Mouse (Mus musculus): ENCODE measurements around the gene Cntrl.
A peak's percentile ranks its signal among the peaks of the same experiment; 100 is the strongest.

Cntrl gene

DNA sequence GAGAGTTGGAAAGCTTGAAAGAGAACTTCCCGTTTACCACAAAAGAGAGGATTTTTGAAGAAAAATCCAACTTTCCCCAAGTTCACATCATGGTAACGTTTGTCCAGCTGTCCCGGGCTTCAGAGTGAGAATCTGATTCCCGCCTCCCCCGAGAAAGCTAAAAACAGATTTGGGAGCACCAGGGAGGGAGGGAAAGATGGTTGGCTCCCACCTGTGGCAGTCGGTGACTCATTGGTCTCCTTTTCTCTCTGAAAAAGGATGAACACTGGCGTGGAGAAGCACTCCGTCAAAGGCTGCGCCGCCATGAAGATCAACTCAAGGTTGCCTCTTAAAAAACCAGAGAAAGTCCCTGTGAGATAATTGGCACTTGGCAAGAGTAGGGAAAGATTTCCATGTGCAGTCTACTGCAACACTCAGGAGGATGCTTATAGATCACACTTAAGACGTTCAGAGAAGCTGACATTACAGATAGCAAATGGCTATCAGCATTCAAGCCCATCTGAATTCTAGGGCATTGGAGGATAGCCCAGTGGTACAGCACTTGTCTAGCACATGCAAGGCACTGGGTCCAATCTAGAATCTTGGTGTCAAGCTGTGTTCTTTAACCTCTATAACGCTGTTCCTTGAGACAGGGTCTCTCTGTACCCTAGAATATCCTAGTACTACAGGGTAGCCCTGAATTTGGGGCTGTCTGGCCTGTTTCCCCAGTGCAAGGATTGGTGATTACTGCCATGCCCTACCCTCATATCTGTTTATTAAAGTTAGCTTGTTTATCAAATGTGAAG is 66.2 kb downstream of the Cntrl start:
- no peak for DNase-seq

DNA sequence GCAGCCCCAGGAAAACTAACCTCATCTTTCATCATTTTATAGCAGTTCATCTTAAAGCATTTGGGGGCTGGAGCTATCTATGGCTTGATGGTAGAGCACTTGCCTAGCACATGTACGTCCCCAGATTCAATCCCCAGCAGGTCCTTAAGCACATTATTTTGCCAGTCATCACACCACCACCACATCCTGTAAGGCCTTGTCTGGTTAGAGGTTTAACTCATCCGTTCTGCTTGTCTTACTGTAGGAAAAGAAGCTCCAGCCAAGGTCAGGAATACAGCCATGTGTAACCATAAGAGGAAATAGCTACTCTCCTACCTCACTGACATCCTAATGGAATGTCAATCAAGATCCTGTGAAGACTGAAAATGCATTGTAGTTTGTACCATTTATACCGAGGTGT is 68.9 kb downstream of the Cntrl start:
- DNase-seq = no peak

DNA sequence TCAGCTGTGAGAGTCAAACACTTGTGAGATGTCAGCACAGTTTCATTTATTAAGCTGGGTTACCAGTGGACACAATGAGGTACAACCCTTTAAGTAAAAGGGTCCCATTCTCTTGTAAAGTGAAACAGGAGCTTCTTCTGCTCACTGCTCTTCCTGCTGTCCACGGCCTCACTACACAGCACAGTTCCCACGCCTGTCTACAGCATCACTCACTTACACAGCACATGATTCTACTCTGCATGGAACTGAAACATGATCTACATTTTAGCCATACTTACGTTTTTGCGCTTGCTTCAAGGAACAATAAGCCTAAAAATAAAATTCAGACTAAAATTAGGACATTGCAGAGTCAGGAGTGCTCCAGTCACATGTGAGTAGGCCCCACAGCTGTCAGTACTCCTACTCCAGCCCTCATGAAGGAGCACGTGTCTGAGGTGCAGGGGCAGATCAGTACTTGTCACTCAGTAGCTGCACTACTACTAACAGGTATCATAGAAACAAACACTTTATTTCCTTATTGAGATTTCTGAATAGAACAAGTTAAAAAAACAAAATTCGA is 73.9 kb downstream of the Cntrl start:
- DNase-seq = no peak

DNA sequence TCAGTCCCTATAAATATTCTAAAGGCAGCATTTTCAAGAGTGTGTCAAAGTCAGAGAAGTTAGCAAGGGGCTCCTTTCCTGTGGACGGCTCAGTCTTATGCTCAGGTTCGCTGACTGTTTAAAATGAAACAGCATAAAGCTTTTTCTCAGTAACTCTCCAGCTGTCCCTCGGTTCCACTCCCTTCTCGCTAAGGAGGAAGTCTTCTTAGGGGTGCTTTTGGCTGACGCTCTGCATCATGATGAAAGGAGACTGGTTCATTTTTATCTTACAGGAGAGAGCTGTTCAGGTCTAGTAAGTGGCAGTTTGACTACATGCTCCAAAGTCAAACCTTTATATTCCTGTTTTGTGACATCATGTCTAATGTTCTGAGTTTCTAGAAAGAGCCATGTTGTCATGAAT is 79.6 kb downstream of the Cntrl start:
- DNase-seq = no peak

DNA sequence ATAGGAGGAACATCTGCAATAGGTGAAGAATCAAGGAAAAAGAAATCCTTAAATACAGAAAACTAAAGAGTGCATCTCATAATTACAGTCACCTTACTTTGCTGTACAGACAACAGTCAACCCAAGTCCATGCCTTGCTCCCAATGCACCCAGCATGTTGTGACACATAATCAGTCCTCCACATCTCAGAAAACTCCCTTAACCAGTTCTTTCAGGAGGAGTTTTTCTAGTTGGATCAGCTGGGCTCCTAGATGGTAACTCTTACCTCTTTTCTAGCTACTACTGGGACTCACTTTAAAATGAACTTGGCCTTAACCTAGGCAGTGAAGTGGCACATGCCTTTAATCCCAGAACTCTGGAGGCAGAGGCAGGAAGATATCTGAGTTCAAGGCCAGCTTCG is 84.7 kb downstream of the Cntrl start:
- DNase-seq = no peak

DNA sequence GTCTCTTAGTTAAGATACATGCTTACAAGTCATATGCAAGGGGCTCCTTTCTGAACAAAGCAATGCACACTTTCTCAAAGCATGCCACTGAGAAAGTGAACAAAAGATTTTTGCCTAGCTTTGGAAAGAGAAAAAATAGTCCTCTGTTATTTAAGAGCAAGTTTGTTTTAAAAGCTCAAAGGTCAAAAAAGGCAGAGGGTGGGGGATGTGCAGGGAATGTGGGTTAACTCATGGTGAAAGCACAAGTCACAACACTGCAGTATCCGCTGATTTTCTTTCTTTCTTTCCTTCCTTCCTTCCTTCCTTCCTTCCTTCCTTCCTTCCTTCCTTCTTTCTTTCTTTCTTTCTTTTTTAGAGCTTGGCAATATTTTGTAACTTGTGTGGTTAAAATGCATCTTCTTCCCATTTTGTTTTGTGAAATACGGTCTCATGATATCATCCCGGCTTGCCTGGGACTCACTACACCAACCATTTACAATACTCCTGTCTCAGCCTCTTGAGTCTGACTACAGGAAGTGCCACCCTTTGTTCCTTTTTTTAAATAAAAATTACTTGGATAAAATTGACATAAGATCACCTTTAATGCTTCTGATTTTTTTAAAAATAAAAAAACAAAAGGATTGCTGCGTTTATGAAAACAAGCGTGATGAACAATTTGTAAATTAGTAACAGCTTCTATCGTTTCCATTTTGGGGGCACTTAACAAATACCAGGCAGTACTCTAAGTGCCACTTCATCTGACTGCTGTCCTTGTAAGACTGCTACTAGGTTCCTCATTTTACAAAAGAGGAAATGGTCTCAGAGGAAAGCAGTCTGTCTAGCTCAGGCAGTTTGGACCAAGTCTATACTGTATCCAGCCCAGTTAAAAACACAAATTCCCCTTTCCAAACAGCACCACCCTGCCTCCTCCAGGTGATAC is 86.6 kb downstream of the Cntrl start:
- DNase-seq = peak; percentile 50 to 53

DNA sequence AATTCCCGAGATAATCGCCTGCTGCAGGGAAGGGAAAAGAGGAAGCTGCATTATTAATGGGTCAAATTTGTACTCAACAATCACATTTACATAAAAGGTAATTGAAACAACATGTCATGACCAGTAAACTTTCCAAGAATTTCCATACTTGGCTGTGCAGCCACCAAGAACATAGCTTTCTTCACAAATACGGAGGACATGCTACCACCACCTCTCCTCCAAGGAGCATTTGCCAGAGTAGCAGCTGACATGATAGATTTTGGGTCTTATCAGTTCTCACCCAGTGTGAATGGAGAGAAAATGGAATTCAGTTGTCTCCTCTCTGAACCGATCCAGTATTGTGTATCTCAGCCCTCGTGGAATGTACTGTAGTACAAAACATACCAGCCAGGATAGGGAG is 90.2 kb downstream of the Cntrl start:
- no peak for DNase-seq

DNA sequence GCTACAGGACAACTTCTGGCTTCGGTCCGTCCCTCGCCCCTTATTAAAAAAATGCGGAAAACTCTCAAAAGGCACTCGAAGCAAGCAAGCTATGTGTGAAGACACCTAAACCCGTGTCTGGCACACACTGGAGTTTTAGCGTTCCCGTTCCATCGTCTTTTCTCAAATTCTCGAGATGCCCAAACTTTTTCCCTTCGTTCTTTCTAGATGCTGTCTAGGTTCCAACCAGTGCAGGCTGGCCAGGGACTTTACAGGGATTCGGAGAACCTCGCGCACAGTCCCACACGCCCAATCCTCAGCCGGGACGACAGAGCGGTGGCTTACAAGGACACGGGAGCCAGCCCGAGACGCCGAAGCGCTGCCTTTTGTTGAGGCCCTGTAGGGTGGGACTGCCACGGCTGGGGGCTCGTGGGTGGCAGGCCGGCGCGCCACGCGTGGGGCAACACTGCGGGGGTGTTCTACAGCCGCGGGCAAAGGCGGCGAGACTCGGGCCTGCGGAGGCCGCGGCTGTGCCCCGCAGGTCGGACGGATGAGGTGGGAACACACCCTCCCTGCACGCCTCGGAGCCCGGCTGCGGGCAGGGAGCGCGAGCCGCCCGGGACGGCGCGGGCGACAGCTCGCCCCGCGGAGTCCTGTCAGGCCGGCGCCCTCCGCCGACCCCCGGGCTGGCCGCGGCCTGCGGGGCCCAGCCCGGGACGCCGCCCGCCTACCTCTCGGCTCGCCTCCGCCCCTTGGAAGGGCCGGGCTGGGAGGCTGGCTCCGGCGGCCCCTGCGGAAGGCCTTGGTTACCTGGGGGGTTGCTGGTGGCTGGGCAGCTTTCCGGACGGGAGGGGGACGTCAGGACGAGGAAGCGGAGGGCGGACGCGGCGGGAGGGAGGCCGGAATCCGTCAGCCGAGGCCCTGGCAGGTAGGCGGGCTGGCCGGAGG is 90.9 kb downstream of the Cntrl start:
- DNase-seq = peak in 1 of 2 experiments; percentile 48

DNA sequence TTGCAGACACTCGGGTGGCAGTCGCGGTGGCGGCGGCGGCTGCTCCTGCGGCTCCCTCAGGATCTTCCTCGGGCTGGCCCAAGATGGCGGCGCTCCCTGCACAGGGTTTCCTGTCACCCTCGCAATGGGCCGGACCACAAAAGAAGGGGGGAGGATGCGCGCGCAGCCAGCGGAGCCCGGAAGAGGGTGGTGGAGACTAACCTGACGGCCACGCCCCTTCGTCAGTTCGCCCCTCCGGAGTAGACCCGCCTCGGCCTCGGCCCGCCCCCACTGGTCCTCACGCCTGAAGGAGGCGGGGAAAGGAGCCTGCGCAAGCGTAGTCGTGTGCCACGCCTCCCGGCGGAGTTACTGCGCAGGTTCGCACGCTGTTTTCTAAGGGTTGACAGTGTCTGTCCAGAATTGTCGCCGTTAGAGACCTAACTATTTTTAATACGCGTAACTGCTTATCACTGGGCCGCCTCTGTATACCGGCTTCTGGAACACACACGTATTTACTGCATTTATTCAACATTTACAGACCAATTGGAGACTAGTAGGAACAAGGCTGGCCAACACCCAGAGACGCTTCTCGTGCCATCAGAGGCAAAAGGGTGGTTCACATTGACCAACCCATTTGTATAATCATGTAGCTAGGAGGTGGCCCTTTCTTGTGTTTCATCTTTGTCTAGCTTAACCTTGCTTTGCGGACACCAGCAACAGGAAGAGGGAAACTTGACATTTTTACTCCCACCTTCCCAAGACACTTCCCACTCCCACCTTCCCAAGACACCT is 91.8 kb downstream of the Cntrl start, which contains the start of gene Rab14:
TSS of gene Rab14 (minus strand) at position 223 of the 771 bp plus-strand sequence.
- peak; percentile 99 to 100 for DNase-seq

DNA sequence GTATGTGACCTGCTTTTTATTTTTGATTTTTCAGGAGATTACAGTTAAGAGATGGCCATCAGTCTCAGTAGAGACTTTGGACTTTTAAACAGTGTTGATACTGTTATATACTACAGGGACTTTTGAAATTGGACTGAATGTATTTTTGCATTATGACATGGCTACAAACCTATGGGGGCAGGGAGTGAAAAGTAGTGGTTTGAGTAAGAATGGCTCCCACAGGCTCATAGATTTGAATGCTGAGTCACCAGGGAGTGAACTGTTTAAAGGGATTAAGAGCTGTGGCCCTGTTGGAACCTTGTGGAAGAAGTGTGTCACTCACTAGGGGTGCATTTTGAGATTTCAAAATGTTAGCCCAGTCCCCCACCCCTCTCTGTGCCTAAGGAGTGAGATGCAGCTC is 94.4 kb downstream of the Cntrl start:
- DNase-seq = no peak

DNA sequence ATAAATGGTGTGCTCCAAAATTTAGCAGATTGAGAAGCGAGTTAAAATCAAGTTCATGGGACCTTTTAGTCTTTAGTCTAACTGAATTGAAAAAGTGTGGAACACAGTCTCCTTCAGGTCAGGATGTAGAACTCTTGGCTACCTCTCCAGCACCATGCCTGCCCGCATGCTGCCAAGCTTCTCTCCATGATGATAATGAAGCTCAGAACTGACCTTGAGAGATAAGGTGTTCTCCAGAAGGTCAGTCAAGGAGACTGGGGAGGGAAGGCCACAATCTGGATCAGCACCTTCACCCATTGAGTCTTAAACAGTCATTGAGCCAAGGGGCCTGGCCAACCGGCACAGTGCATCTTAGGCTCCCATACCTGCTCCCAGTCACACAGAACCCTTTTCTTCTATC is 97.5 kb downstream of the Cntrl start:
- no peak for DNase-seq

DNA sequence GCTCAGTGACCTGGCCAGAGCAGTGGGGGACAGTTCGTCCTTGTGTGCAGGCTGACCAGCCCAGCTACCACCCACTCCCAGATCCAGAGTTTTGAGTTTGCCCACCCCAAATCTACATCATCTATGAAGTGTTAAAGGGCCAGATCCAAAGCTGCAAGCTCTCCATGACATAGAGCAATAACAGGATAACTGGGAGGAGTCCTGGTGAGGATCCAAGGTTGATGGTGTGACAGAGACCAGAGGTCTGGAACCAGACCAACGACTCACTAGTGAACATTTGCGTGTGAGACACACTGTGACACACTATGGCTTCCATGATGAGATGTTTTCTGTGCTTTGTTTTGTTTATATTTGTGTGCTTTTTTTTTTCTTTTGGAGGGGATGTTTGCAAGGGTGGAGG is 98.8 kb downstream of the Cntrl start:
- no peak for DNase-seq

DNA sequence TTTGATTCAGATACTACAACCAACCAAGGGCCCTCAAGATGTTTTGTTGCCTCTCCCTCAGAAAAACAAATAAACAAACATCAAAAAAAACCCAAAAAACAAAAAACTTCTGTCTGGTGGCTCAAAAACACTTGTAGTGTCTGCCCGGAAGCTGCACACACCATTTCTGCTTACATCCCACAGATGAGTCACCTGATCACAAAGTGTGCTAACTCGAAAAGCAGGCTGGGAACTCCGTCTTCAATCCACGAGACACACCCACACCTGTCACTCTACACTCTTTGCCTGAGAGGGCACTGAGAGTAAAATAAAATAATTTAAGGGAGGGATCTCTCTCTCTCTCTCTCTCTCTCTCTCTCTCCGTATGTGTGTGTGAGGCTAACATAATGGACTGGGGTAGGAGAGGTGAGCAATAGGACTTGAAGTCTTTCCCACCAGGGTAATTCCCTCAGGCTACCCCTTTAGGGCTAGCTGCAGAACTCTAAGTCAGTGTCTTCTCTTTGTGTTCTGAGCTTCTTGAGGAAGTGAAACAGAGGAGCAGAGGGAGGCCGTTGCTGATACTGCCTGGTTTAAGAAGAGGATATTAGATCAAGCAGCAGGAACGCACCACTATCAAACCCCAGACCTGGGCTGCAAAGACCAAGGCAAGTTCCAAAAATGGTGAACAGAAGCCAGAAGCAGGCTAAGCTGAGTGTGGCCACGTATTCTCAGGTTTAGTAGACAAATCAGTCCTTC is 99.8 kb downstream of the Cntrl start:
- peak; percentile 60 to 70 for DNase-seq

DNA sequence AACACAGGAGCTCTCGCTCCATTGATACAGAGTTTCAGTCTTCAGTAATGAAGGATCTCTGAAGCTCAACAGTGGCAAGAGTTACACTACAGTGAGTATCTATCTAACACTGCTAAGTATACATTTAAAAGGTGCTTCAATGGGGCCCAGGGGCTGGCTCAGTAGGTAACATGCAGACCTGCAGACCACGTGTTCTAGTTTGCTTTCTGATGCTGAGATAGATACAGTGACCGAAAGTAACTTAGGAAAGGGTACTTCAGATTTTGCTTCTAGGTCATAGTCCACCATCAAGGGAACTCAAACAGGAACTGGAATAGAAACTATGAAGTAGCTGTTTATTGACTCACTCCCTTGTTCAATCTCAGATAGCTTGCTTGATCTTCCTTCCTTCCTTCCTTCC is 102.4 kb downstream of the Cntrl start:
- no peak for DNase-seq

DNA sequence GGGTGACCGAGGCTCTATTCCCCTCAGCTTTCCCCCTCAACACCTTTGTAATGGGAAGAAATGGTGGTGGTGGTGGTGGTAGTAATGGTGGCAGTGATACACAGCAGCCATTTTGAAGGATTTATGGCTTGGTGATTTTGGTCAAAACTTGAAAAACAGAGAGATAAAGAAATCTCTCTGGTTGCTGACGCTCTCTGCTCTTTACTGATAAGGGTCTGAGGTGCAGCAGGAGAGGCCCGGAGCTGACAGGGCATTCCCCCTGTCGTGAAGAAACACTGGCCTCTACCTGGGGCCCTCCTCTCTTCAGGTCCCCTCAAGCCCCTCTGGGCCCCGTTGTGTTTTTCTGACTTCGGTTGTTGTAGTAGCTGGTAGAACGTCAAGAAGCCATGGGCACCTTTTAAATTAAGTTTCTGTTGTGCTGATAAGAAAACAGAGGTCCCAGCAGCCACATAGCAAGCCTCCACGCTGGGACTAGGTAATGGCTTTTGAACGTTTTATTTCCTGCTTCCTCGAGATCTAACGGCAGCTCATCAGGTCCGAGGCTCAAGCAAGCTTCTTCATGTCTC is 104.1 kb downstream of the Cntrl start:
- no peak for DNase-seq

DNA sequence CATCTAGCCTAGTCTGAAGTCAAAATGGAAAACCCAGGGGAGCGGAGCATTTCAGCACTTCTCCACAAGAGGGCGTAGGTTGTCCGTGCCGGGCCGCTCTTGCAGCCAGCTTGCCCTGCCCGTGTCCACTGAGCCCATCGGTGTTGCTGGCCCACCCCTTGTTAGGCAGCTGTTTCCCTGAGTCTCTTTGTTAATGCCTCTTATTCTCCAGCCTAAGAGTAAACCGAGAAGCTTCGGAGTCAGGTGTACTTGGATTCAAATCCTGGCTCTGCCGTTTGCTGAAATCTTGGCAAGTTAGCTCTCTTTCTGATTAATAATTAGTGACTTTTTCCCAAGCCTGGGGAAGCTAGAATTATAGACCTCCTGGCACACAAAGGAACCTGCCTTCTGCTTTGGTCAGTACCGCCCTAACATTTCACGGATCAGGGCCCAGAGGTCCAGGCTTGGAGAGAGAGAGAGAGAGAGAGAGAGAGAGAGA is 105.6 kb downstream of the Cntrl start:
- DNase-seq = peak; percentile 86 to 87

DNA sequence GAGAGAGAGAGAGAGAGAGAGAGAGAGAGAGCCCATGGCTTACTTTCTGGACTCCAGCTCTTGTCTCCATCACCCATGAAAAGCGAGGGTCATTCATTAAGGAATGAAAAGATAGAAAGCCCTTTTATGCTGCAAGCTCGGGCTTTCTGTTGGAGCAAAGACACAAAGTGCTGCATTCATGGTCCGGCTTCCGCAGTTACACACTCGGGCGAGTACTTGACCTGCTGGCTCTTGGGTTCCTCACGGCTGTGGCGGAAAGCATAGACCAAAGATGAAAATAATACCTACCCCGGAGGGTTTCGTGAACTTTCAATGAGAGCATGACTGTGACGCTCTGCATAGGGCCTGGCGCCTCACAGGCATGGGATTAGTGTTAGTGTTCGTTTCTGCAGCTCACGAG is 106.1 kb downstream of the Cntrl start:
- DNase-seq = no peak

DNA sequence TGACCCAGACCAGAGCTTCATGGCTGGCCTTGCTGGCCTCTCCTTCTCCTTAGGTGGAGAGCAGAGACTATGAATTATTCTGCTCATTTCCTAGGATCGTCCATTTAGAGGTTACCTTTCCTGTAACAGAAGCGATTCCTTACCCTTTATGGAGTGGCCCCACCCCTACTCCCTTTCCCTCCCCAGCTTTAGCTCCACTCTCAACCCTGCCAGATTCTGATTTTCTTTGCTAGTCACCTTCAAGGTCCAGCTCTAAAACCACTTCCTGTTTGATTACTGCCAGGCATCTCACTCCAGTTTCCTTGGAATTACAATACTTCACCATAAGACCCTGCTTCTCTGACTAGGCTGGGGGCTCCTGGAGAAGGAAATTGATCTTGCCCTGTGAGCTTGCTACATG is 107.4 kb downstream of the Cntrl start:
- DNase-seq = no peak

DNA sequence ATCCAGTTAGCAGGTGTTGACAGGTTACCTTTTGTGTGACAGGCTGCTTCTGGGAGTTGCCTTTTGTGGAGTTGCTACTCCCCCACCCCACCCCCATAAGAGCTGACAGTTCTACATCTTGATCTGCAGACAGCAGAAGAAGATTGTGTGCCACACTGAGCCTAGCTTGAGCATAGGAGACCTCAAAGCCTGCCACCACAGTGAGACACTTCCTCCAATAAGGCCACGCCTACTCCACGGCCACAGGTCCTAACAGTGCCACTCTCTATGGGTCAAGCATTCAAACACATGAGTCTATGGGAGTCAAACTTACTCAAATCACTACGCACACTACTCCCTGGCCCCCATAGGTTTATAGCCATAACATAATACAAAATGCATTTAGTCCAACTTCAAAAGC is 109.4 kb downstream of the Cntrl start:
- DNase-seq = no peak

DNA sequence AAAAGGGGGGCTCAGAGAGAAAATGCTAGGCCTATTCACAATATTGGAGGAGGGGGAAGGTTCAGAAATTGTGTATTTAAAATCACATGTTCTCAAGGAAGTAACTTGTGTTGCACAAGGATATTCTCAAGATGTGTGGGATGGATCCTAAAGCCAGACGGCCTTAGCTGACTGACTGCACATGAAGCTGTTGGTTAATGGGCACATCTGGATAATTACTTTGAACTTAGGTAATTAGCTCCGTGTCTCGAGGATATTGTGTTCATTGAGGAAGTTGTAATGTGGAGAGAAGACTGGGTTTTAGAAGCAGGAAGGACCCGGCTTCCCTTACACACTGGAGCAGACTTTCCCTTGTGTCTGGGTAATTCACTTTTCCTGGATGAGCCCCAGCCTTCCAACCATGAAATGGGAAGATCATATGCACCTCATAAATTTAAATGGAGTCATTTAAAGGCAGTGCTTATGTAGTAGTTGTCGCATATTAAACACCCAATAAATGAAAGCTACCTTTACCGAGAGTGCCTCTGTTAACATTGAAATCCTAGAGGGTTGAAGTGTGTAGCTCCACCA is 113.6 kb downstream of the Cntrl start:
- DNase-seq = no peak

Data from B cell, adult 2 months (primary cell).